Mouse (Mus musculus) layer of hippocampus, adult 11-12 months (tissue): ENCODE measurements around the gene Plekhf1.

Experiments used
- DNase-seq: peaks from one replicate; pipeline ENCODE4 v3.0.0; 2022; ENCODE audit warnings: low spot score

Gene Plekhf1

GRCm38 (mm10) chr7:38218631-38219367, 9.0 kb downstream of the Plekhf1 start:
- no peak for DNase-seq

GRCm38 (mm10) chr7:38217417-38218171, 10.2 kb downstream of the Plekhf1 start:
- peak; percentile 80 for DNase-seq

DNA sequence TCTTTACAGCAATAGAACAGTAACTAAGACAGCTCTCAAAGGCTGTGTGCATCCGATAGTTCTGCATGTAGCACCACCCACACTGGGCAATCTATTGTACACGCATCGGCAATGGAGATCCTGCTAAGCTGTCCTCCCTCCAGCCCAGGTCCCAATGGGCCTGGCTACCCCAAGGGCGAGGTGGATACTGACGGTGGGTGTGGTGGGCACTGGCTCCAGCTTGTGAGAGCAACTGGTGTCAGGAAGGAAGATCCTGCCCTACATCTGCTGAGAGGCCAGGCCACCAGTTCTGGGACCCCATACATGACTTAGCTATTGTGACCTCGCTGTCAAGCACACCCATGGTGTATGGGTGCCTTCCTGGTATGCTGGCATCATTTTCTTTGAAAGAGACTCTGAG, 12.1 kb downstream of the Plekhf1 start:
- DNase-seq, result no peak

GRCm38 (mm10) chr7:38215281-38215680, 12.5 kb downstream of the Plekhf1 start:
- no peak for DNase-seq

DNA sequence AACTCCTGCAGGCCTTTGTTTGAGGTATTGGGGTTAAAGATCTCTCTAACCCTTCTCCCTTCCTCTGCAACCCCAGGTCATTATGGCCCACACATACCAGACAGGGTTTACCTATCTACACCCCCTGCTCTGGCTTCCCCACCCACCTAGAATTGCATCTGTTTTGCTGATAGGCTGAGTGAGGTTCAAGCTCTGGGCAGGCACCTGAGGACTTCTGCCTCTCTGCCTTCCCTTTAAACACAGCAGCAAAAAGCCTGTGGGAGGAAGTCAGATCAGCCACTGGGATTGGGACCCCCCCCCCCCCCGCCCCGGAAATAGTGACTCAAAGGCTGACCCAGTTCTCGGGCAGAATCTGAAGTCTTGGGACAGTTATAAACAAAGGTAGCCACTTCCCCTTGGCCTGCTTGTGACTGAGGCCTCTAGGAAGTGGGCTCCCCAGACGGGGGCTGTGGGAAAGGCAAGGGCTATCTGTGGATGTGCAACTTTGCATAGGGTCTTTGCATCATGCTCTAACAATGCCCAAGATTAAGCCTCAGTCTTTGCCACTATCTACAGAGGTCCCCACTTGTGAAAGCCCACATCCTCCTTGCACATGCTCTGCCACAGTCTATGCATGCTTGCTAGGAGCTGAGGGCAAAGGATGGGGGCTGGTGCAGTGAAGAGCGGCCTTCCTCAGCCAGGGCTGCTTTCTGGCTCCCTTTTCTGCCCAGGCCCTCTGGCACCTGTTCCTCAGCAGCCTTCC, 13.2 kb downstream of the Plekhf1 start:
- no peak for DNase-seq

- no peak for DNase-seq
Observed at GRCm38 (mm10) chr7:38212651-38213062, 15.2 kb downstream of the Plekhf1 start.

DNA sequence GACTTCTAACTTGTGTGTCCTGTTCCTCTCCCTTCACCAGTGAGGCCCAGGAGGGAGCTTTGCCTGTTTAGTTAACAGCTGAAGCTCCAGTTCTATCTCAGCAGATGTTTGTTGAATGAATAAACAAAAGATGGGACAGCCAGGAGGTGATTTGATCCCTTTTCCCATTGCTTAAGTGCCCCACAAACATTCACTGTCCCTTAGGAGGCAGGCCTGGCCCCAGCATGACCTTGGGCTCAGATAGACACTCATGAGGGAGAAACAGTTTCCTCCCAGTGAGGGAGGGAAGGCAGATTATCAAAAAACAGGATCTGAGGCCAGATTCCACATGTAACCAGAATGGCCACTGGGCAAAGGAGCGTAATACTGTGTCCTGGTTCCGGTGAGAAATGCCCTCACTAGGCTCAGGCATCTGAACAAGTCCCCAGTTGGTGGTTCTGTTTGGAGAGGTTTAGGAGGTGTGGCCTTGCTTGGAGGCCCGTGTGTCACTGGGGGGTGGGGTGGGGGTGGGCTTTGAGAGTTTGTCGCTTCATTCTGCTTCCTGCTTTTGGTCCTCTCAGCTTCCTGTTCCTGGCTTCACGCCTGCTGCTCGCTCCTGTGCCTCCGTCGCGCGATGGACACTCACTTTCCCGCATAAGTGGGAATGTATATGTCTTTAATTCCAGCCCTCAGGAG, 18.2 kb downstream of the Plekhf1 start:
- DNase-seq, result no peak

DNA sequence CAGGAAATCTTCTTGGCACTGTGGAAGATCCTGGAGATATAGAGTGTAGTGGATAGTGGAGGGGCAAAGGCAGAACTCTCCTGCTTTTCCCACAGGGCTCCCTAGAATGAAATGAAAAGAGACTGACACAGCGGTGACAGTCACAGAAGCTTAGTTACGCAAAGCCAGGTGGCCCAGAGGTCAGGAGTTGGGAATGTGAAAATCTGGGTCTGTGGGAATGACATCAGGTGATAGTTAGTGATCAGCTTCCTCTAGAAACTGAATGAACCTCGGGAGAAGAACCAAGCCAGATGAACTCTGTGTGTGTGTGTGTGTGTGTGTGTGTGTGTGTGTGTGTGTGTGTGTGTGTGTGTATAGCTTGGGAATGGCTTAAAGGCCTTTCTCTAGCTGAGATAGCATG, 18.8 kb downstream of the Plekhf1 start:
- DNase-seq, result no peak

DNA sequence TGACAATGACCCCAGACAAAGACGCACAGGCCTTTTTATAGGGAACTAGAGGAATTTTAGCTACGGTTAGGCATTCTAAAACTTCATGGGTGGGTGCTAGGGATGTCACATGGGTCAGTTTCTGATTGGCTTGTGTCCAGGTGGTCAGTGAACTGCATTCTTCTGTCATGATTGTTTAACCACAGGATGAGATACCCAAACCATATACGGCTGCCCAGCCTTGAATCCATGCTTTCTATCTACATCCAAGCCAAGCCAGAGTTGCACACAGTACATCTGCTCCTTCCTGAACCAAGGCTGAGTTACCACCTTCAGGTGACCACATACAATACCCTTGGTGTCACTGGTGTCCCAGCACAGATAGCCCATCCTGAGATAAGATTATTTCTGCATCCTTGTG, 21.3 kb downstream of the Plekhf1 start:
- DNase-seq, result no peak

DNA sequence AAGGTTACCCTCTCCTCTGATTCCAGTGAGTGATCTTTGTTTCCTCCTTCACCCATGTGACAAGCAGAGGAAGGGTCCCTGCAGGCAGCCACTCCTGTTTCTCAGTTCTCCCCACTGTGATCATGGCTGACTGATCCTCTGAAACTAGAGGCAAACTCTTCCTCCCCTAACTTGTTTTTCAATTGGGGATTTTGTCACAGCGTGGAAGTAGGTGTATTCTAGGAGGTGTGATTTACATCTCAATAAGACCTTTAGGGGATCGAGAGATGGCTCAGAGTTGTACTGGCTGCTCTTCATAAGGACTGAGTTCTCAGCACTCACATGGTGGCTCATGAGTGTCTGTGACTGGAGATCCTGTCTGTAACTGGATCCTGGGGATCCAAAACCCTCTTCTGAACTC, 22.0 kb downstream of the Plekhf1 start:
- no peak for DNase-seq

GRCm38 (mm10) chr7:38204314-38204713, 23.5 kb downstream of the Plekhf1 start:
- DNase-seq, result no peak

DNA sequence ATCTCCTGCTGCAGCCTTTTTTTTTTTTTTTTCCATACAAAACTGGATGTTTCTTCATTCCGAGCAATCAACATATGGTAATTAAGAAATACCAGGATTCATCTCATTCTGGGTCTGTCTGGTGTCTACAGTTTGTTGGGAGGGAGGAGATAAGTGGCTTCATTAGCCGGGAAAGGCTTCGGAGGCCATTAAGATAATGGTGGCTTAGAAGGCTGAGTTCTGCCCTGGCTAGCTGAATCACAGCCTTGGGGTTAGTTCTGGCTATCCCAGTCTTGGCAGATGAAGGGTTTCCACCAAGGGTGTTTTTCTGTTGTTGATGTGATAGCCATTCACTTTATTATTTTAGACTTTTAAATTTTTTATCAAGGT, 26.5 kb downstream of the Plekhf1 start:
- DNase-seq, result no peak

DNA sequence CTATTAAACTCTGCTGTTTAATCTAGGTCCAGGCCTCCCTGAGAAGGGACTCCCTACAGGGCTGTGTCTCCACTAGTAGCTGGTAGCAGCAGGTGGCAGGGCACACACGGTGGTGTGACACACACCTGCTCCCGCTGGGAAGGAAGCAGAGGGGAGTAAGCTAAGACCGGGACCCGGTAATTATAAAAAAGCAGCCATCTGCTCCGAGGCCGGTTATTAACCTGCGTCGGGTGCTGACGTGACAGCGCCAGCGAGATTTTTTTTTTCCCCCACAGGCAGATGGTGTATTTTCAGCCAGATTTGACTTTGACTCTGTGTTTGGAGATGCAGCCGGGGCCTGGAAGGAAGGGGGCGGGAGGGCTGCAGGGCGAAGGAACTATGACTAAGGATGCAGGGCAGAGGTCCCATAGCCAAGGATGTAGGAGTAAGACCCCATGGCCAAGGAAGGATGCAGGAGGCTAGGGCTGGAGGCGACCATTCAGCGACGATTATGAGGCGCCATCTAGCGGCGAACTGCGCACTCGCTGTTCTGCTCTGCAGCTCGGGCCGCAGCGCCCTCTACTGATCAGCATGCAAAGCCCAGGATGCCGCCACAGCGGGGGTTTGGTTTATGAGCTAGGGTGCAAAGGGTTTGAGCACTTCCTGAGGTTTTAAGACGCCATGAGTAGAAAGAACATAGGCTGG, 27.1 kb downstream of the Plekhf1 start:
- peak; percentile 87 for DNase-seq

- no peak for DNase-seq
Observed at GRCm38 (mm10) chr7:38199907-38200605, 27.8 kb downstream of the Plekhf1 start.

DNA sequence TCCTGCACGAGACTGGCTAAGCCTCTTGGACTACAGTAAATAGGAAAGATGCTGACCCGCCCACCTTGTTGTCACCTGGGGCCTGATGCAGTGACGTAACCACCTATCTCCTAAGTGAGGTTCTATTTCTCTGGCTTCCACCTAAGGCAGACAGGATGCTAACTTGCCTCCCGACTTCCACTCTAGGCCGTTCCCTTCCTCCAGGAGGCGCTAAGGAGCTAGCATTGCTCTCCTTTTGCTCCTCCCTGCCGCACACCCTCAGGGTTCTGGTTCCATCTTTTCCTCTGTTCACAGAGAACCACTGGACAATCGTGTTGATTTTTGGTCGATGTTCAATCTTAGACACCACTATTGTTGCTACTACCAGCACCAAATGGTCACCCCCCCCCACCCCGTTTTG, 36.2 kb downstream of the Plekhf1 start:
- no peak for DNase-seq

GRCm38 (mm10) chr7:38191146-38191545, 36.7 kb downstream of the Plekhf1 start:
- DNase-seq, result no peak

DNA sequence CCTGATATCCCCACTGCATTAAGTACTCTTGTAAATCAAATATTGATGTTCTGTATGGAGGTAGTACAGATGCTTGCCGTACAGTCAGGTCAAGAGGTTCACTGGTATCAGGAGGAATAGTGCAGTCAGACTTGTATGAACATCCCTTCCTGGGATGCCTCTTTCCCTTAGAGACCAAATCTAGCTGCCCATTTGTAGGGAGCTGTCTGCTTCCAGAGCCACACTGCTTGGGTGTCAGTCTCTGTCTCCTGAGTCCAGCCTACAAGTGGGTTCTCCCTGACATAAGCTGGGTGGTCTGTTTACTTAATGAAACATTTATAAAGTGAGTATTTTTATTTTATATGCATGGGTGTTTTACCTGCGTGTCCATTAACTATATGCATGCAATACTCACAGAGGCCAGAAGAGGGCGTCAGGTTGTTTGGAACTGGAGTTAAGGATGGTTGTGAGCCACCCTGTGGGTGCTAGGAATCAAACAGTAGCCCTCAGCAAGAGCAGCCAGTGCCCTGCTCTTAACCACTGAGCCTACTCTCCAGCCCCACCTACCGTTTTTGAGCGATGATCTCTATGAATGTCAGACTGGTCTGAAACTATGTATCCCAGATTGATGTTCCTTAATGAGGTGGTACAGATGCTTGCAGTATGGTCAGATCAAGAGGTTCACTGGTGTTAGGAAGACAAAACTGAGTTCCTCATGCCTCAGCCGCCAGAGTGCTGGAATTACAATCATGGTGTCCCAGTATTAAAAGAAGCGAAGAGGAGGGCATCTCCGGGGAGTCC, 37.6 kb downstream of the Plekhf1 start:
- DNase-seq, result no peak

GRCm38 (mm10) chr7:38189136-38189982, 38.5 kb downstream of the Plekhf1 start:
- peak; percentile 51 for DNase-seq
